Mouse (Mus musculus) cerebellum, postnatal 4 days (tissue): ENCODE data around the gene Gabra6.
A peak's percentile ranks its signal among the peaks of the same experiment; 100 is the strongest.

Source experiments
- DNase-seq, 2 experiments: peaks; one replicate each; pipeline ENCODE4 v3.0.0; 2022; ENCODE audit warnings: low spot score in 2 of 2, mixed read lengths in 1 of 2

The Gabra6 gene

GRCm38 (mm10) chr11:42320882-42321281, at the start of gene Gabra6:
Gabra6 (minus strand) TSS chr11:42321072.
- no peak for DNase-seq

- no peak for DNase-seq
Observed at GRCm38 (mm10) chr11:42365544-42365943, 44.7 kb upstream of the Gabra6 start.

- DNase-seq: no peak
Observed at GRCm38 (mm10) chr11:42332121-42332520, 11.2 kb upstream of the Gabra6 start.

GRCm38 (mm10) chr11:42326262-42326661, 5.4 kb upstream of the Gabra6 start:
- no peak for DNase-seq

GRCm38 (mm10) chr11:42321560-42321959, 688 bp upstream of the Gabra6 start:
- DNase-seq: no peak

- DNase-seq: no peak
Observed at GRCm38 (mm10) chr11:42319521-42319920, 1.4 kb downstream of the Gabra6 start.

- no peak for DNase-seq
Observed at GRCm38 (mm10) chr11:42319101-42319500, 1.8 kb downstream of the Gabra6 start.

GRCm38 (mm10) chr11:42317985-42318384, 2.9 kb downstream of the Gabra6 start:
- no peak for DNase-seq

- DNase-seq: peak in 1 of 2 experiments; percentile 11
Observed at GRCm38 (mm10) chr11:42314850-42315249, 6.0 kb downstream of the Gabra6 start.

GRCm38 (mm10) chr11:42310892-42311291, 10.0 kb downstream of the Gabra6 start:
- no peak for DNase-seq

GRCm38 (mm10) chr11:42309086-42309485, 11.8 kb downstream of the Gabra6 start:
- no peak for DNase-seq

GRCm38 (mm10) chr11:42306095-42306494, 14.8 kb downstream of the Gabra6 start:
- no peak for DNase-seq

- DNase-seq: no peak
Observed at GRCm38 (mm10) chr11:42258978-42259377, 61.9 kb downstream of the Gabra6 start.
